Mouse (Mus musculus) embryonic fibroblast, embryonic 13.5 days (primary cell): ENCODE measurements at regions not wholly inside any gene's neighbourhood (a gene's known extent, or its start where the extent isn't known, plus 50 kb on each side); places are given as distances from the start of the nearest gene placed in this dataset.

Source experiments
- CTCF ChIP-seq: IDR thresholded peaks from 2 replicates; pipeline ENCODE4 v1.5.1; 2011; ENCODE audit warnings: mild to moderate bottlenecking, control low read depth, low read length, moderate library complexity, borderline replicate concordance; ENCODE audit not compliant: insufficient read depth
- POLR2A ChIP-seq: IDR thresholded peaks from 2 replicates; pipeline ENCODE4 v1.6.1; 2011; ENCODE audit warnings: low read depth, mild to moderate bottlenecking, control low read depth, low read length, moderate library complexity

- TF ChIP-seq POLR2A, result no peak
- no peak for TF ChIP-seq CTCF
Observed at GRCm38 (mm10) chr9:112722501-112722900, 486.8 kb upstream of the Arpp21 start.
